Mouse (Mus musculus): ENCODE results near the gene Sugct. TPM values are rescaled to one million over a fixed set of nuclear protein-coding genes. Genes with fewer than 3 reads are reported as not detected.

The Sugct gene
- polyA plus RNA-seq, 1 experiment from 2014 or later: 3.6 TPM

Other genes with a start within 250 kb of the Sugct start
- 50.7 and 52.7 TPM in 2 replicates for gene Mplkip, start 361 bp downstream of the Sugct start, polyA plus RNA-seq (2014; fragmentation: Nextera tagmentation; extraction: Ambion mirVana)
- 19.0 and 20.6 TPM in 2 replicates for gene Cdk13, start 109.5 kb upstream of the Sugct start, polyA plus RNA-seq (2014; fragmentation: Nextera tagmentation; extraction: Ambion mirVana)
- gene Rala, start 248.7 kb upstream of the Sugct start, polyA plus RNA-seq (2014; fragmentation: Nextera tagmentation; extraction: Ambion mirVana): 124 and 129 TPM in 2 replicates

Measured in forebrain, embryonic 11.5 days (tissue).